Mouse (Mus musculus) kidney, adult 8-10 months (tissue): ENCODE results near the gene Map2k4.

Experiments used
- DNase-seq, 2 experiments: peaks; one replicate each; pipeline ENCODE4 v3.0.0; 2022

The Map2k4 gene

GRCm38 (mm10) chr11:65773535-65773934 lies 14.6 kb downstream of the Map2k4 start:
- DNase-seq: no peak

DNA sequence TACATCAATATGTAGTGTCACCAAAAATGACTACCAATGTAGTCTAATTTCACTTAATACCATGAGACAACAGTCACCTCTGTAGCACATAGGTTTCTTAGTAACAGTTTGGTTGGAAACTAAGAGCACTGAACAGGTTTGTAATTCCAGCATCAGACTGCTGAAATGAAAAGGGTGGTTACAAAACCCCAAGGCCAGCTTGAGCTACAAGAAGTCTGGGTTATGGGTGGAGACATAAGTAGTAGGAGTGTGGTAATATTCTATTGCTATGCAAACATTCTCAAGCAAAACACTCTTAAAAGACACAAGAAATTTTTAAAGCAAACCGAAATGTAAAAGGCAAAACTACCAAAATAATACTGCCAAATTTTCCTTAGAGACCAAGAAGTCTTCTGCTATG lies 16.6 kb downstream of the Map2k4 start:
- no peak for DNase-seq

DNA sequence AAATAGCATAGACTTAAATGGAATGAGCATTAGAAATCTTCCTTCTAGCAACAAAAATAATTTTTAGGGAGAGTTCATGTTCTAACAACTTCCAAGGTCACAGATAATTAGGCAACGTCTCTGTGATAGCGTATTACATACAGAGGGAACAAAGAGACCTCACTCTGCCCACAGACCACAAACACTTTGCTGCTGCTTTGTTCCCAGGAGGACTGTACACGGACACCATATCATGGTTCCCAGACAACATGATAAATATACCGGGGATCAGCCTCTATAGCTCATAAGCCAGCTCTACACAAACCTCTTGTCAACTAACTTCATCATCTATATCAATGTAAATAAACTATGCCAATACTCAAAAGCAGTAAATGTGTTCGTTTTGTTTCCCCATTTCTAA lies 18.1 kb downstream of the Map2k4 start:
- no peak for DNase-seq

- DNase-seq: no peak
Observed at GRCm38 (mm10) chr11:65768445-65768844, 19.7 kb downstream of the Map2k4 start.

- no peak for DNase-seq
Observed at GRCm38 (mm10) chr11:65760912-65761311, 27.2 kb downstream of the Map2k4 start.

DNA sequence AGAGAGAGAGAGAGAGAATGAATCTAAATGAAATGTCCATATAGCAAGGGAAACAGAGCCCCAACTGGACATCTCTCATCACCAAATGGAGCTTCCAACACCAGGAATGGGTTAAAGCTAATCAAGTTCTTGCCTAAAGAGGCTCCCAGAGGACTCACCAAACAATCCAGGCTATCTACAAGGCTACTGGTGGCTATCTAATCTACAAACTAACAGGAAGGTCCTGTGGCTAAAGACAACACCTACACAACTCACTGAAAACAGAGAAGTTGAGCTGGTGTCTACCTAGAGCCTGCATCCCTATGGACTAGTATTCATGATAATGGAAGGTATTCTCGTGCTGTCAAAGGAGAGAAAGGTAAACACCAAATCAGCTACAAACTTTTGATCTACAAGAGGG lies 28.7 kb downstream of the Map2k4 start:
- DNase-seq: no peak

- DNase-seq: peak in 1 of 2 experiments; percentile 41
Observed at GRCm38 (mm10) chr11:65754161-65754560, 33.9 kb downstream of the Map2k4 start.

DNA sequence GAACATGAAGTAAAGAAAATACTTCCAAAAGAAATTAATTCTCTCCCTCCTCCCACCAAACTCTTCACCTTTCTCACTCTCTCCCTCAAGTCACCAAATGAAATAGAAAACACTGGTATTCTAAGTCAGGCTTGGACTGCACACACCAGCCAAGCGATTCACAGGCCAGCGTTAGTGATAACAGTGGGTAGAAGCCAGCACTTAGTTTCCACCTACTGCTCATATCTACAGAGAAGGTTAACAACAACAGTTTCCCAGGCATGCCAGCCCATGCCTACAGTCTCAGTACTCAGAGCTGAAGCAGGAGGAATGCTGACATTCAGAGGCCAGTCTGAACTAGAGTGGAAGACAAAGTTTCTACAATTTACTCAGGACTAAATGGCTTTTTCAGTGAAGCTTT lies 34.5 kb downstream of the Map2k4 start:
- DNase-seq: no peak

DNA sequence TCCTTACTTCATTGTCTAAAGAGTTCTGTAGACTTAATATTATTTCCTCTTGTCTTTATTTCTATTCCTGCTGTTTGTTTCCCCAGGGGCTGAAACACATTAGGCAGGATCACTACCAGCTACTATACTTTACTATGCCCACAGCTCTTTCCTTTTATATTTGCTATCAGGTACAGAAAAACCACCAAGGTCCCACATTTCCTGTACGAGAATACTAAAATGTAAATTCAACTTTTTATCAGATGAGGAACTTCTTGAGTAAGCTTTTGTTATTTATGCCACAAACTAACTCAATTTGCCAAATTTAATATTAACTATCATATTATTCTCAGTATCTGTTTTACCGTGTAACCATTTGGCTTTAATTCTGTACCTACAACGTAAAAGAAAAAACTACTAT lies 37.6 kb downstream of the Map2k4 start:
- no peak for DNase-seq

GRCm38 (mm10) chr11:65747433-65747832 lies 40.7 kb downstream of the Map2k4 start:
- no peak for DNase-seq

GRCm38 (mm10) chr11:65745707-65746333 lies 42.3 kb downstream of the Map2k4 start:
- no peak for DNase-seq

DNA sequence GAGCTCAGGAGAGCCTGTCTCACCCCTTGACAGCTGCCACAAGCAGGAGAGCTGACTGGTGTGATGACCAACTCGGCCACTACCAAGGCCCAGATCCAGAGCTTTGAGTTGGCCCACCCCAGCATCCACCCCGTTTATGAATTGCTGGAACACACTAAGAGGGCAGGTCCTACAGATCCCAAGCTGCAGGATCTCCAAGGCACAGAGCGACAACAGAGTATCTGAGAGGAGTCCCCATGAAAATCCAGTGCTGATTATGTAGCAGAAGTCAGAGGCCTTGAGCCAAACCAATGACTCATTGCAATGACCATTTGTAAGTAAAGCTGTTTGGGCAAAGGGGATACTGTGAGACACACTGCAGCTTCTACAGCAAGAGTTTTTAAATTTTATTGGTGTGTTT lies 44.2 kb downstream of the Map2k4 start:
- no peak for DNase-seq

GRCm38 (mm10) chr11:65740811-65741210 lies 47.3 kb downstream of the Map2k4 start:
- no peak for DNase-seq

- DNase-seq: no peak
Observed at GRCm38 (mm10) chr11:65740390-65740789, 47.7 kb downstream of the Map2k4 start.

DNA sequence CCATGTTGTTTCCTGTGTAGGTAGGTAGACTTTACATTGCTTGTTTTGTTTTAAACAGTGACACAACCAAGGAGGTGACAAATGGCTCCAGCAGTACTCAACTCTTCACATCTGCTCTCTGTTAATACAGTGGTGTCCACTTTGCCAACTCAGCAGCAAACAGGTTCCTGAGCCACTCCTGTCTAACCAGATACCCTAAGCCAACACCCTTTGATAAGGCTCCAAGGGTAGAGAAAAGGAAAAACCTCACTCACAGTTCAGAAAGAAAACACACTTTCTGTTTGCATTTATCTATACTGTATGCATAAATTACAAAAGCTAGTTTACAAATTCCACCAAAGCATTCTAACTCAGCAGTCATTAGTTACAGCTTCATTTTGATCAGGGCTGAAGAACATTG lies 48.2 kb downstream of the Map2k4 start:
- no peak for DNase-seq

GRCm38 (mm10) chr11:65734656-65735055 lies 53.4 kb downstream of the Map2k4 start:
- peak; percentile 24 to 54 for DNase-seq

GRCm38 (mm10) chr11:65729623-65730217 lies 58.4 kb downstream of the Map2k4 start:
- no peak for DNase-seq

DNA sequence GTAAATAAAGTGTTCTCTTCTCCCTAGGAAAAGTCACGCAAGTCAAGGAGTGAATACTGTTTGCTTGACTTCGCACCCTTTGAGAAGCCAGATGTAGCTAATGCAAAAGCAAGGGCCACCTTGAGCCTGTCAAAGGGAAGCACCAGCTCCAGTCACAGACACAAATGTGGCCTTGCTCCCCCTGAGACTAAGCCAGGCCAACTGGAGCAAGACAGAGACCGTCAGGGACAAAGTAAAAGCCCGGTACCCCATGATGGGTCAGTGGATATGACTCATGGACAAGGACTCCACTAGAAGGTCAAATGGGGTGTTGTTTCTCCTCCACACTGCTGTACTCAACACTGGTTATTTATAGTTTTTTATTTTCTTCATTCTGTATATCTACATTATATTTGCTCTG lies 59.2 kb downstream of the Map2k4 start:
- DNase-seq: no peak

DNA sequence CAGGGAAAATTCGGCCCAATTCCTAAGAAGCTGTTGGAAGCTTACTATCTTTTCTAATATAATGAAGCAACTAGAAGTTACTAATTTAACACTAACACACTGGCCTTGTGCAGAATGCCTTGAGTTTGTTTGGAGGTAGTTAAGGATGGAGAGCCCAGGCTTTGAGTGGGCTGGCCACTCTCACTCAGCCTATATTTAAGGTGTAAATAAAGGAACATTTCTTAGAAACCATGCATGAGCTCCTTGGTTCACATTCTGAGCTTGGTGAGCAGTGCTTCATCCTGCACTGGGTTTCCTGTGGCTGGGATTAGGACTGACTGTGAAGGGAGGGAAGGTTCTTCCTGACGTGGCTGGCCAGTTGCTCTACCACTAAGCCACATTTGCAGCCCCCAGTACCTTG lies 64.4 kb downstream of the Map2k4 start:
- DNase-seq: no peak

GRCm38 (mm10) chr11:65721615-65722014 lies 66.5 kb downstream of the Map2k4 start:
- no peak for DNase-seq

DNA sequence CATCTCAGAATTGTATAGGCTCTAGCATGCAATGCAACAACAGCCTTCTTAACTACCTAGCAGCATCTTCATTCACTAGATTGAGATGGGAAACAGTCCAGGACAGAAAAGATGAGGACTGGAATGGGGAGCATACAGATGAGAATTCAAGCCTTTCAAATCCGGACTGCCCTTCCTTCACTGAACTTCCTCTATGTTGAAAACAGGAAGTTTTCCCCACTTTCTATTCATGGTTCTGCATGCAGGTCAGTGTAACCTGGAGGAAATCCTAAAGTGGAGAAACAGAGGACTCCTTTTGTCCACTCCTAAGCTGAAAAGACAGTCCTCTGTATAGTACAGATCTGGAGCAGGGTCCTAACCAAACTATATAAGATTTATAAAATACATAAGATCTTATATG lies 68.1 kb downstream of the Map2k4 start:
- no peak for DNase-seq

DNA sequence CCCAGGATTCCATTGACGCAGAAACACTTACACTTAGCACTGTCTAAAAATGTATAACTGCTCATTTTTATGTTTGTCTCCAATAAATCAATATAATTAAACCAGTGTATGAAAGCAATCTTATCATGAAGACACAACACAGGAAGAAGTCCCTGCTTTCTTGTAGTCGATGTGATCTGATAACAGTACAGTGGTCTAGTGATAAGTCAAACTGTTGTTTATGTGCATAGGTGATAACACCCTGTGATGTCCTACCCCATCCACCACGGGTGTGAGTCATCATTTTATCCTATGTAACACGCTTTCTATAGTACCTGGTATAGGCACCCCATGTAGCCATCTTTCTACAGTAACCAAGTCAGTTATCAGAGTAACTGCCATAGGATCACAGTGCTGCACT lies 74.3 kb downstream of the Map2k4 start:
- DNase-seq: no peak

DNA sequence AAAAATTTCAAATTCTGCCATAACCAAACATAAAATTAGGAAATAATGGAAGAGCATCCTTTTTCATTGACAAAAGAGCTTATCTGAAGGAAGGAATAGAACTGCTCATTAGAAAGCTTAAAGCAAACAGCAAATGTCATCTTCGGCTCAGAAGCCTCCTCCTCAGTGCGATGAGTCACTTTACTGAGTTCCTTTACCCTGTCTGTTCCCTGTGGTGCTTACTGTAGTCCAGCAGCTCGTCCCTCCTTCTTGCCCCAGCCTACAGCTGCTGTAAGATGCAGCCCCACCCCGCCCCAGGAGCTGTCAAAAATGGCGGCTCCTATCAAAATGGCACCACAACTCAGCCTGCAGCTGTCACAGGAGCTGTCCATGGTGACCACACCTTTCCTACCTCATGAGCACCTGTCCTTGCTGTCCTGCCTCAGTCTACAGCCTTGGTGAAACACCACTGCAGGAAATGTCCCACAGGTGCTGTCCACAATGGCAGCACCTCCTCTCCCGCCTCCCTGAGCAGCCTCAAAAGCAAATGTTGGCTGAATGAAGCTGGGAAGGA lies 75.3 kb downstream of the Map2k4 start:
- DNase-seq: no peak

DNA sequence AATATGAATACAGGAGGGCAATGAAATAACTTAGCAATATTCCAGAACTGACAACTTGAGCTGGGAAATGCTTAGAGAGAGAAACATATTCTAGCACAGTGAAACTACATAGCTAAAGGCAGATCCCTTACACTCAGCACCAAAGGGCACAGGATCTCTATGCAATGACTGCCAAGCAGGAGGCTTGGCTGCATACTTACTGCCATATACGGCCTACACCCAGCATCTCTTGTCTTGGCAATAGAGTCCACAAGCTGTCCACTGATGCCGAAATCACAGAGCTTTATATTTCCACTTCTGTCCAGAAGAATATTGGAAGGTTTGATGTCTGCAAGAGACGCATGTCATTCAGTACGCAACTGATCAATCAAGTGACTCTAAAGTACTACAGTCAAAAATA lies 81.3 kb downstream of the Map2k4 start:
- DNase-seq: no peak

DNA sequence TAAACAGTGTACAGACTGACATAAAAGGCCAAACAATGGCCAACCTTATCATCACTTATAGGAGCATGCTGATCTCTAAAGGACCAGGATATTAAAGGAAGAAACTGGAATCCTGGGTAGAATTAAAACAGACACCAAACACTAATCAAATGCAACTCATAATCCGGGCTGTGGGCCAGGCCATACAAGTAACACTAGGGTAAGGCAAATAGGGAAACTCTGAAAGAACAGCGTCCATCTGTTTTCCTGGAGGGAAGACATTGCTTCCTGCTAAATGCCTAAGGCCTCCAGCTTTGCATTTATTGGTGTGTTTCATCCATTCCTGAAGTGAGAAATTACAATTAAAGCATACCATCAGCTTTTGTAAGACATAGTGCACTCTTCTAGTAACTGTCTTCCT lies 81.9 kb downstream of the Map2k4 start:
- no peak for DNase-seq
